Mouse (Mus musculus) megakaryocyte, embryonic 14.5 days (primary cell): ENCODE results near the gene Ubp1. TPM values are rescaled to one million over a fixed set of nuclear protein-coding genes. Genes with fewer than 3 reads are reported as not detected.

Experiments
- H3K27me3 ChIP-seq: replicated peaks from 2 replicates; pipeline ENCODE3; 2012; ENCODE audit warnings: inconsistent platforms
- H3K36me3 ChIP-seq: replicated peaks from 2 replicates; pipeline ENCODE3; 2012; ENCODE audit warnings: low read length, inconsistent platforms, mixed read lengths
- H3K4me1 ChIP-seq: 2 replicates; pipeline ENCODE4 v1.6.1; 2012; ENCODE audit warnings: inconsistent platforms
- H3K4me3 ChIP-seq: replicated peaks from 2 replicates; pipeline ENCODE3; 2012; ENCODE audit warnings: moderate library complexity, mild to moderate bottlenecking, inconsistent platforms
- H3K9me3 ChIP-seq: 2 replicates; pipeline ENCODE4 v1.6.1; 2012; ENCODE audit warnings: inconsistent platforms
- FLI1 ChIP-seq: IDR thresholded peaks from 2 replicates; pipeline ENCODE4 v1.6.1; 2012; ENCODE audit warnings: low read length, inconsistent platforms, mixed read lengths
- GATA1 ChIP-seq: IDR thresholded peaks from 3 replicates; pipeline ENCODE4 v1.6.1; 2012; ENCODE audit warnings: mixed read lengths, low read length, inconsistent platforms, borderline replicate concordance
- polyA plus RNA-seq: library from polyadenylated mRNA; stranded (reverse); fragments of >175 nt; gene quantifications from 2 replicates; pipeline ENCODE4 v1.2.3, GENCODE M21; 2012; ENCODE audit warnings: low replicate concordance; ENCODE audit not compliant: insufficient read depth

Gene Ubp1
- polyA plus RNA-seq, 1 experiment = 19.9 TPM

GRCm38 (mm10) chr9:113966838-113967237 is 36.1 kb downstream of the Ubp1 start:
- H3K4me3 ChIP-seq = peak overlapping the region; percentile 59
- peaks cover 75% of the 10 kb centered on the region for H3K4me1 ChIP-seq
- H3K36me3 ChIP-seq = peaks cover 99% of the 10 kb centered on the region
- TF ChIP-seq FLI1 (no peak), GATA1 (no peak)
- H3K27me3 ChIP-seq = no peaks in the 10 kb centered on the region
- no peaks in the 10 kb centered on the region for H3K9me3 ChIP-seq

GRCm38 (mm10) chr9:113968967-113969366 is 38.2 kb downstream of the Ubp1 start:
- H3K4me1 ChIP-seq = peaks cover 77% of the 10 kb centered on the region
- H3K4me3 ChIP-seq = peak overlapping the region; percentile 78
- H3K9me3 ChIP-seq = no peaks in the 10 kb centered on the region
- TF ChIP-seq GATA1 = no peak; the same call in 2 of the 3 replicates
- no peak for TF ChIP-seq FLI1
- no peaks in the 10 kb centered on the region for H3K27me3 ChIP-seq
- peaks cover 97% of the 10 kb centered on the region for H3K36me3 ChIP-seq

- TF ChIP-seq GATA1 (no peak), FLI1 (no peak)
- H3K9me3 ChIP-seq = no peaks in the 10 kb centered on the region
- peaks cover 97% of the 10 kb centered on the region for H3K36me3 ChIP-seq
- H3K4me1 ChIP-seq = peaks cover 74% of the 10 kb centered on the region
- H3K27me3 ChIP-seq = no peaks in the 10 kb centered on the region
- H3K4me3 ChIP-seq = no peak overlapping the region
These were observed 38.7 kb downstream of the Ubp1 start for GRCm38 (mm10) chr9:113969399-113969798.

- H3K4me1 ChIP-seq = peaks cover 67% of the 10 kb centered on the region
- no peaks in the 10 kb centered on the region for H3K27me3 ChIP-seq
- TF ChIP-seq GATA1 (no peak), FLI1 (no peak)
- H3K9me3 ChIP-seq = no peaks in the 10 kb centered on the region
- no peak overlapping the region for H3K4me3 ChIP-seq
- peaks cover 97% of the 10 kb centered on the region for H3K36me3 ChIP-seq
These were observed 39.3 kb downstream of the Ubp1 start for GRCm38 (mm10) chr9:113970041-113970440.

GRCm38 (mm10) chr9:113971615-113972014 is 40.9 kb downstream of the Ubp1 start:
- peak overlapping the region; percentile 54 for H3K4me3 ChIP-seq
- peaks cover 4% of the 10 kb centered on the region; the same call in 1 of the 2 replicates for H3K9me3 ChIP-seq
- no peaks in the 10 kb centered on the region for H3K27me3 ChIP-seq
- TF ChIP-seq GATA1 (no peak), FLI1 (no peak)
- peaks cover 97% of the 10 kb centered on the region for H3K36me3 ChIP-seq
- peaks cover 57% of the 10 kb centered on the region for H3K4me1 ChIP-seq

- Histone ChIP-seq H3K4me3 (no peak overlapping the region), H3K36me3 (peaks cover 97% of the 10 kb centered on the region), H3K27me3 (no peaks in the 10 kb centered on the region), H3K4me1 (peaks cover 55% of the 10 kb centered on the region), H3K9me3 (peaks cover 5% of the 10 kb centered on the region; the same call in 1 of the 2 replicates)
- no peak for TF ChIP-seq GATA1
- TF ChIP-seq FLI1 = no peak
These were observed 43.1 kb downstream of the Ubp1 start for GRCm38 (mm10) chr9:113973857-113974256.

- Histone ChIP-seq H3K36me3 (peaks cover 97% of the 10 kb centered on the region), H3K4me3 (no peak overlapping the region), H3K4me1 (peaks cover 55% of the 10 kb centered on the region), H3K27me3 (no peaks in the 10 kb centered on the region), H3K9me3 (peaks cover 5% of the 10 kb centered on the region; the same call in 1 of the 2 replicates)
- no peak for TF ChIP-seq GATA1
- no peak for TF ChIP-seq FLI1
These were observed 44.2 kb downstream of the Ubp1 start for GRCm38 (mm10) chr9:113974945-113975344.

GRCm38 (mm10) chr9:113975442-113975841 is 44.7 kb downstream of the Ubp1 start:
- Histone ChIP-seq H3K4me1 (peaks cover 55% of the 10 kb centered on the region), H3K9me3 (peaks cover 5% of the 10 kb centered on the region; the same call in 1 of the 2 replicates), H3K4me3 (no peak overlapping the region), H3K36me3 (peaks cover 97% of the 10 kb centered on the region), H3K27me3 (no peaks in the 10 kb centered on the region)
- TF ChIP-seq FLI1 = no peak
- no peak for TF ChIP-seq GATA1

GRCm38 (mm10) chr9:113976264-113976663 is 45.5 kb downstream of the Ubp1 start:
- Histone ChIP-seq H3K27me3 (no peaks in the 10 kb centered on the region), H3K4me3 (no peak overlapping the region), H3K36me3 (peaks cover 96% of the 10 kb centered on the region), H3K4me1 (peaks cover 51% of the 10 kb centered on the region), H3K9me3 (peaks cover 5% of the 10 kb centered on the region; the same call in 1 of the 2 replicates)
- no peak for TF ChIP-seq GATA1
- TF ChIP-seq FLI1 = no peak

- Histone ChIP-seq H3K4me3 (no peak overlapping the region), H3K27me3 (no peaks in the 10 kb centered on the region), H3K9me3 (peaks cover 5% of the 10 kb centered on the region; the same call in 1 of the 2 replicates), H3K4me1 (peaks cover 53% of the 10 kb centered on the region), H3K36me3 (peaks cover 97% of the 10 kb centered on the region)
- TF ChIP-seq FLI1 = no peak
- no peak for TF ChIP-seq GATA1
These were observed 46.6 kb downstream of the Ubp1 start for GRCm38 (mm10) chr9:113977225-113977840.
